Mouse (Mus musculus) frontal cortex, postnatal 14 days (tissue): ENCODE data around the gene Tfr2.
A peak's percentile ranks its signal among the peaks of the same experiment; 100 is the strongest.

Source experiments
- DNase-seq, 2 experiments: peaks; one replicate each; pipeline ENCODE4 v3.0.0; 2022; ENCODE audit warnings: low spot score in 2 of 2

The Tfr2 gene

DNA sequence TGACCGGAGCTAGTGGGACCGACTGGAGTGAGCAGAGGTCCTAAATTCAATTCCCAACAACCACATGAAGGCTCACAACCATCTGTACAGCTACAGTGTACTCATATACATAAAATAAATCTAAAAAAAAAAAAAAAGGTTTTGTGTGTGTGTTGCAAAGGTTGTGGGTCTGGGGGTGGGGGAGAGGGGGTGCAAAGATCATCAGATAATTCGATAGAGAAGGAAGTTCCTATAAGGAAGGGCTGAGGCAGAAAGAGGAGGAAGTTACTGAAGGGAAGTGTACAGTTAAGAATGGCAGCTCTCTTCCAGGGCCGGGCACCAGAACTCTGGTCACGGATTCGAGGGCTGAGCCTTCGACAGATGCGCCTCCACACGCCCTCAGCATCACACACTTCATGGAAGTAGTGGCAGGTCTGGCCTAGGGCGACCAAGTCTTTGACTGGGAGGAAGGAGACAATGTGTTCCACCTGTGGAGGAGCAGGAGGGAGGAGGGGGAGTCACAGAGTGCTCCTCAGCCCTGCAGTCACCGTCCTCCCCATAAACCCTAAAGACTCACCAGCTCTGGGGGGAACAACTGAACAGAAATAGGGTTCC is 54.4 kb downstream of the Tfr2 start:
- DNase-seq, result no peak

DNA sequence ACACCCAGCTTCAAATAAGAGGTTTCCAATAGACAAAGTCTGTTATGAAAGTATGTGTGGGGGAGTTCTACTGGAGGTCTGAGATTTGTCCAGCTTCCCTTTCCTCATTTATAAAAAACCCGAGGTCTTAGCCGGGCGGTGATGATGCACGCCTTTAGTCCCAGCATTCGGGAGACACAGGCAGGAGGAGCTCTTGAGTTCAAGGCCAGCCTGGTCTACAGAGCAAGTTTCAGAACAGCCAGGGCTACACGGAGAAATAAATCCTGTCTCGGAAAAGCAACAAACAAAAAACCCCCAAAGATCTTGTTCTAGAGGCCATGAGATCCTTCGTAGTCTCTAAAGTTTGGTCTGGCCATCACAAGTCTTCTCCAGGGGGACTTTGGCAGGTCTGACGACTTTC is 58.4 kb downstream of the Tfr2 start:
- no peak for DNase-seq

DNA sequence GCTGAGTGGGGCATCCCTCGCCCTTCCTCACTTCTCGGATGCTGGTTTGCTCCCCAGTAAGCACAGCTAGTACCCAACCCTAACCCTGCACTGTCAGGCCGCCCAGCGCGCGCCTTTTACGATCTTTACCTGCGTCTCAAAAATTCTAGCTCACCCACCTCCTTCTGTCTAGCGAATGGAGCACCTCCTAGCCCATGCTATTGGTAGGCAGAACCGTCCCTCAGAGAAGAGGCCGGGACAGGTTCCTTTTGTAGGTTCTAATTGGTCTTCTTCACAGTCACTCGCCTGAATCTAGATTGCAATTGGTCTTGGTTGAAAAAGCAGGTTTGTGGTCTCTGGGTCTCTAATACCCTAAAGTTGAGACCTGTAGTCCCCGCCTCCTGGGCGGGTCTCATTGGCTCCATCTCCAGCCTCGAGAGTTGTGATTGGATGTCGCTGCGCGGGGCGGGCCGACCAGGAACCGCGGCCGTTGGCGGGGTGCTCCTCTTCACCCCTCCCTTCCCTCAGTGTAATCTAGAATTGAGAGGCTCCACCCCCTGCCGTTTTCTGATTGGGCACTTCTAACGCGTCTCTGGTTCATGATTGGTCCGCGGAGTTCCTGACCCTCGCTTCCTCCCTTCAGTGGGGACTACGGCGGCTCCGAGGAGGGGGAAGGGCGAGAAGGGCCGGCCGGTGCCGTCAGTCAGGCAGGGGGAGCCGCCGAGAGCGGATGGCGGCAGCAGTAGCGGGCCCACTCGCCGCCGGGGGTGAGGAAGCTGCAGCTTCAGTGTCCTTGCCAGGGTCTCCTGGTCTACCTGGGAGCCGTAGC is 59.1 kb downstream of the Tfr2 start, which contains the start of the genes Fbxo24, Lrch4 and Gm20605:
Fbxo24 (minus strand) TSS at position 505 of the 808 bp plus-strand sequence.
Lrch4 (plus strand) TSS at position 624 of the 808 bp plus-strand sequence.
Gm20605 (plus strand) TSS at position 678 of the 808 bp plus-strand sequence.
- DNase-seq, result peak; percentile 99

DNA sequence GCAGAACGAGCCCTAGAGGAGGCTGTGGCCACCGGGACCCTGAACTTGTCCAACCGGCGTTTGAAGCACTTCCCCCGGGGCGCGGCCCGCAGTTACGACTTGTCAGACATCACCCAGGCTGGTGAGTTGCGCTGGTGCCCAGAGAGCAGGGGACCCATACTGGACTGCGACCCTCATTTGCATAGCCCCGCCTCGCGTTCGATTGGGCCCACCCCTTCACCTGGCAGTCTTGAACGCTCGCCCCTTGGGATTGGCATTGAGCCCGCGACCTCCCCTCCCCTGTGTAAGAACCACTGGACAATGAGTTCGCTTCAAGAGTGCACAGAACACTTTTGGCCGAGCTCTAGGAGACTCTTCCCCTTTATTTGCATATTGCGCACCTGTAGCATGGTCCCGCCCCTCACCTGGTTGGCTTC is 59.7 kb downstream of the Tfr2 start:
- no peak for DNase-seq

DNA sequence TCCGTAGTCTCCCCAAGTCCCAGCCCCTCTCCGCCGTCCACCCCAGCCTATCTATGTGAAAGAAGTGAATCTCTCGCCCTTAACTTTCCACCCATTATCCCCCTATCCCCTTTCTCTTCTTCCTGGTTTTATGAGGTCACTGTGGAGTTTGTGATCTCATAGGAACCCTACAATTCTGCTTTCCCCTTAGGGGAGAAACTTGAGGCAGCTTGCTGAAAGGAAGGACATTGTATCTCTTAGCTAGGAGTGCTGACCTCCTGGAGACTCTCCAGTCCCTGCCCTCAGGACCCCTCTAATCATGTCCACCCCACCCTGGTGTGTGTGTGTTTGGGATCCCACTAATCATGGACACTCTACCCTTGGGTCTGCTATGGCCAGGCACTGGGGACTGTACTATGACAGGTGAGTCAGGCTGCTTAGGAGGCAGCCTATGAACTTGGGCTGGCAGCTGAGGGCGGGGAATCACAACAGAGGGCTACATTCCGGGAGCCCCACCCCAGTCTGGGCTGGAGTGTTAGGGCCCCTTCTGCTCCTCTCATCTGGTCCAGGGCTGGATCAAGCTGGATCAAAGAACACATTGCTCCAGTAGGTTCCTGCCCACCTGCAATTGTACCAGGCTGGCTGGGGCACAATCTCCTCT is 60.4 kb downstream of the Tfr2 start:
- DNase-seq, result no peak

DNA sequence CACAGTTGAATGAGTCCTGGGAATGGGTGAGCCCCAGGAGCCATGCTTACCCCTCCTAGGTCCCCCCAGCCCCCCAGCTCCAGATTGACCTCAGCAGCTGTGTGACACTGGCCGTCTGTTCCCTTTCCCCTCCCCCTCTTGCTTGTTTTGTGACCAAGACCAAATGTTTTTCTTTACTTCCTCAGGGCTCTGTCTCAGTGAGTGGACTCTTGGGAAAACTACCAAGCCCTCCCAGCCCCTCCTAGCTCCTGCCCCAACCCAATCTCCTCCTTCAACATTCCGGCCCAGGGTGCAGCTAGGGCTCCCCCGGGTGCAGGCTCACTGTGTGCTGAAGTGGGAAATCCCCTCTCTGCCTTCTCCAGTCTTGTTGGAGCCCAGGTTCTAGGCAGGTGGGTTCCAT is 61.0 kb downstream of the Tfr2 start:
- DNase-seq, result no peak

DNA sequence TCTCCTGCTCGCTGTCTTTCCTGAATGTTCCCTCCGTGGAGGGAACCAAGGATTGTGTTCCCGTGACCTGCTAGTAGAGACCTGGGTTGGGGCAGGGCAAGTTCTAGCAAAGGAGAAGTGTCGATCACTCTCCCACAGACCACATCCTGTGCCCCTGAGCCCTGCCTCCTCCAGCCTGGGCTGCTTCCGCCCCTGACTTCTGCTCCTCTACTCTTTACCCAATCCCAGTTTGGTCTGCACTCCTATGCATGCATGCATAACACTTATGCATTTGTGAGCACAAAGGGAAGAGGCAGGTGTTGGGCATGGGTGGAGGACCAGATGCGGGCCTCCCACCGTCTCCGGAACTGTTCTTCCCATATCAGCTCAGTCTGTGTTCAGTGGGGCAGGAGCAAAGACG is 61.5 kb downstream of the Tfr2 start:
- DNase-seq, result no peak

DNA sequence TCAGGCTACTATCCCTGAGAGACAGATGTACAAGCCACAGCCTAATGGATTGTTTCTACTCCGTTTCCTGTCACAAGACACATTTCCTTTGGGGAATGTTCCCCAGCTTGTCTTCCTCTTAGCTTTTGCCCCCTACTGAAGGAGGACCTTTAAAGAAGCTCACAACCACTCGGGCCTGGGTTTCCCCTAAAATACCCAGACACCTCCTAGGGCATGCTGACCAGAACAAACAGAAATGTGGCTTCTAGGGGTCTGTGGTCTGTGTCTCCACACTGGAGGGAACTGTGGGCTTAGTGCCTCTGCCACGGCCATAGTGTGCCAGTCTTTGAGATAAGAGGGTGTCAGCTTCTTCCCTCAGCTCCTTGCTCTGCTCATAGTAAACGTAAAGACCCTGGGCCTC is 62.0 kb downstream of the Tfr2 start:
- no peak for DNase-seq

DNA sequence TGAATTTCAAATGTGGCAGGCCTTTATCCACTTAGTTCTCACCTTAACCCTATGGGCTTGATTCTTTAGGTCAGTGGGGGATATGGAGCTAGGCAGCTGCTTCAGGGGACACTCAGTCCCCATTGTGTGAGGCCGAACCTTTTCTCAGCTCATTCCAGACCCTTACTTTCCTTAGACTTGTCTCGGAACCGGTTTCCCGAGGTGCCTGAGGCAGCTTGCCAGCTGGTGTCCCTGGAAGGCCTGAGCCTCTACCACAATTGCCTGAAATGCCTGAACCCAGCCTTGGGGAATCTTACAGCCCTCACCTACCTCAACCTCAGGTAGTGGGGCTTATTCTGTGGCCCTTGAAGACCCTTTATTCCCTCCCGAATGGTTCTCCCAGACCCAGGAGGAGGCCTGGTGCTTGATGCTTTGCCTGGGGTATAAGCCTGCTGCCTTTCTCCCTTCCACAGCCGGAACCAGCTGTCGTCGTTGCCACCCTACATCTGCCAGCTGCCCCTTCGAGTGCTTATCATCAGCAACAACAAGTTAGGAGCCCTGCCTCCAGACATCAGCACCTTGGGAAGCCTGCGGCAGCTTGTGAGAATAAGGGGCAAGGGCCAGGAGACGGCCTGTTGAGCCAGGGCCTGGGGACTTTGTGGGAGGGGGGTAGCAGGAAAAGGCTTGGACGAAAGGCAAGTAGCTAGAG is 63.9 kb downstream of the Tfr2 start:
- no peak for DNase-seq
